Mouse (Mus musculus) limb, embryonic 10.5 days (tissue): ENCODE measurements around the gene Dnajb3. TPM values are rescaled to one million over a fixed set of nuclear protein-coding genes. Genes with fewer than 3 reads are reported as not detected.
"Not testable (repeated sequence)": the region's sequence is repeated elsewhere in the genome, so short reads cannot be mapped to it uniquely, and the experiment has no call there.

Source experiments
- DNase-seq: peaks from one replicate; pipeline ENCODE4 v3.0.0-alpha.2; 2017; ENCODE audit warnings: low spot score
- H3K27ac ChIP-seq: fragments of 300-500 bp; sonication (generic); 2 replicates; pipeline ENCODE4 v1.5.1; 2016; ENCODE audit warnings: mild to moderate bottlenecking
- H3K27me3 ChIP-seq: fragments of 300-500 bp; sonication (generic); 2 replicates; pipeline ENCODE4 v1.6.1; 2016; ENCODE audit warnings: low read depth, mild to moderate bottlenecking; ENCODE audit not compliant: poor library complexity, severe bottlenecking
- H3K36me3 ChIP-seq: fragments of 300-500 bp; sonication (generic); 2 replicates; pipeline ENCODE4 v1.6.1; 2016; ENCODE audit warnings: mild to moderate bottlenecking, moderate library complexity
- H3K4me1 ChIP-seq: fragments of 300-500 bp; sonication (generic); 2 replicates; pipeline ENCODE4 v1.6.1; 2016
- H3K4me3 ChIP-seq: fragments of 300-500 bp; sonication (generic); 2 replicates; pipeline ENCODE4 v1.5.1; 2016; ENCODE audit warnings: mild to moderate bottlenecking, moderate library complexity
- H3K9me3 ChIP-seq: fragments of 300-500 bp; sonication (generic); replicated peaks from 2 replicates; pipeline ENCODE4 v1.6.1; 2016; ENCODE audit warnings: mild to moderate bottlenecking
- WGBS: fragments of 180-500 bp; shearing (Covaris S2); methylation state at CpG from one replicate; pipeline ENCODE4 v1.1.7; 2016; 5-methylcytosine and 5-hydroxymethylcytosine counted together
- polyA plus RNA-seq: library from polyadenylated mRNA; unstranded; fragments of >200 nt; fragmentation: Nextera tagmentation; extraction: Ambion mirVana; gene quantifications from 2 replicates; pipeline ENCODE4 v1.2.1, GENCODE M21; 2016

The Dnajb3 gene
- polyA plus RNA-seq, 1 experiment from 2014 or later, result 10.4 TPM

- Histone ChIP-seq H3K27ac (no peak overlapping the region), H3K27me3 (no peaks in the 10 kb centered on the region), H3K9me3 (no peaks in the 10 kb centered on the region; the same call in 1 of the 2 replicates), H3K4me1 (peaks cover under 1% of the 10 kb centered on the region; the same call in 1 of the 2 replicates), H3K36me3 (no peaks in the 10 kb centered on the region), H3K4me3 (no peak overlapping the region)
- 76% methylated on average over 2 of the region's 2 CpGs for WGBS
- no peak for DNase-seq
These were observed 5.6 kb downstream of the Dnajb3 start for GRCm38 (mm10) chr1:88199996-88200395.

DNA sequence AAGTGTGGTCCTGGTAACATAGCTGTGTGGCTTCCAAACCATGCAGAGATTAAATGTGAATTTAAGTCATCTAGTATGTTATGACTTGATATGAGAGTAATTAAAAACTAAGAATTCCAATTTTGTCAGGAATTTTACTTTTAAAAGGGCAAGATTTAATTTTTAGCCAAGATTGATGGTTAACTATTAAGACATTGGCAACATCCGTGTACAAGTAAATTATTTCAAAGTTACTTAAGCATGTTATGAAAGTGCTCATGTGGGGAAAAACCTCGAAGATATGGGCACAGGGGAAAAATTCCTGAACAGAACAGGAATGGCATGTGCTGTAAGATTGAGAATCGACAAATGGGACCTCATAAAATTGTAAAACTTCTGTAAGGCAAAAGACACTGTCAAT is 8.1 kb downstream of the Dnajb3 start:
- WGBS, result 81% methylated on average over 3 of the region's 3 CpGs
- Histone ChIP-seq H3K27me3 (no peaks in the 10 kb centered on the region), H3K4me1 (no peaks in the 10 kb centered on the region), H3K27ac (no peak overlapping the region), H3K9me3 (no peaks in the 10 kb centered on the region), H3K36me3 (no peaks in the 10 kb centered on the region), H3K4me3 (no peak overlapping the region)
- DNase-seq, result no peak

DNA sequence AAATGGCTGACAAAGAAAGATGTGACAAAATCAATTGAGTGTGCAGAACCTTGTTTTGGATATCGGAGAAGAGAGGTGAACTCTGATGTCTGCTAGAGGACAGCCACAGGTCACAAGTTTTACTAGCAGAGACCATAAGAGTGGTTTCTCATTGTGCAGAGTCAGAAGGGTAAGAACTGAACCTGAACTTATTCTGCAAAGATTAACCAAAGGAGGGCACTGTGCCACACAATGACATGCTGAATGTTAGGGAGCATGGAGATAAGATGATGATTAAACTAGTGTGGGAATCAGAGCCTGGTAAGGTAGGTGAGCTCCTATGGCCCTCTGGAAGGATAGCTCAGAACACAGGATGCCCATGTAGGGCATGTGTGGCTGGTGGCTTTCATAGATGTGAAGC is 9.9 kb downstream of the Dnajb3 start:
- 90% methylated on average over 1 of the region's 1 CpGs for WGBS
- H3K4me3 ChIP-seq, result no peak overlapping the region
- no peaks in the 10 kb centered on the region for H3K27me3 ChIP-seq
- H3K9me3 ChIP-seq, result no peaks in the 10 kb centered on the region
- H3K4me1 ChIP-seq, result no peaks in the 10 kb centered on the region
- no peak for DNase-seq
- H3K27ac ChIP-seq, result no peak overlapping the region
- H3K36me3 ChIP-seq, result no peaks in the 10 kb centered on the region

DNA sequence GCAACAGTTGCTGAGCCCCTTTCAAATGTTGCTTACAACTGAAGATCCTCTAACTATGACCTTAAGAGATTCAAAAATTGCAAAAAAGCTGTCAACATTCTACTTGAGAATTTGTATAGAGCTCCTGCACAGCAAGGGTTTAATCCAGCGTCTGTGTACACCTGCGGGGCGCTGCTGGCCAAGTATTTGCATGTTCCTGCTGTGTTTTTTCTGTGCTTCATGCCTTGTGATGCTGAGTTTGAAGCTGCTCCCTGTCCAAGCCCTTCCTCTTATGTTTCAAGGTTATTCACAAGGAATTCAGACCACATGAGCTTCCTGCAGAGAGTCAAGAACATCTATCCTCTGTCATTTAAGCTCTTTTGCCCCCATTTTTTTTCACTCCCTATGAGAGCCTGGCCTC is 13.4 kb downstream of the Dnajb3 start:
- no peak overlapping the region for H3K4me3 ChIP-seq
- DNase-seq, result no peak
- WGBS, result 68% methylated on average over 3 of the region's 3 CpGs
- H3K9me3 ChIP-seq, result no peaks in the 10 kb centered on the region
- no peaks in the 10 kb centered on the region for H3K36me3 ChIP-seq
- H3K27ac ChIP-seq, result no peak overlapping the region
- H3K4me1 ChIP-seq, result no peaks in the 10 kb centered on the region
- no peaks in the 10 kb centered on the region for H3K27me3 ChIP-seq

GRCm38 (mm10) chr1:88186325-88186935 is 19.2 kb downstream of the Dnajb3 start:
- no peak for DNase-seq
- WGBS, result 89% methylated on average over 5 of the region's 5 CpGs
- Histone ChIP-seq H3K27me3 (no peaks in the 10 kb centered on the region), H3K36me3 (no peaks in the 10 kb centered on the region), H3K4me1 (no peaks in the 10 kb centered on the region), H3K4me3 (no peak overlapping the region), H3K27ac (no peak overlapping the region), H3K9me3 (no peaks in the 10 kb centered on the region)

- Histone ChIP-seq H3K27me3 (no peaks in the 10 kb centered on the region), H3K9me3 (peaks cover 9% of the 10 kb centered on the region), H3K27ac (no peak overlapping the region), H3K4me3 (no peak overlapping the region), H3K4me1 (no peaks in the 10 kb centered on the region), H3K36me3 (no peaks in the 10 kb centered on the region)
- no peak for DNase-seq
- WGBS, result 89% methylated on average over 1 of the region's 1 CpGs
These were observed 25.9 kb downstream of the Dnajb3 start for GRCm38 (mm10) chr1:88179657-88180056.

DNA sequence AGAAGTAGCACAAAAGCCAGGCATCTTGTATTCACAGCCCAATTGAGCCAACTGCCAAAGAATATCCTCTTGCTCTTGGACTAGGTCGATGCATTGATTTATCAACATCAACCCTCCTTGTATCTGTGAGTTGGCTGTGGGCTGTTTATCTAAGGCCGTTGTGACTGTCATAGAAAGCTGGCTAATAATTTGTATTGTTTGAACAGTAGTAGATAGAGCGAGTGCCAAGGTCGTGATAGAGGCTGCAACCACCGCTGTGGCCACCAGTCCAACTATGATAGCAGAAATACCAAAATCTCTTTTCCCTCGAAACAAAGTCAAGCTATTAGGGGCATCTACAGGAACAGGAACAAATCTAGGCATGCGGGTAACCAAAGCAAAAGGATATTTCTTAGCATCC is 33.4 kb downstream of the Dnajb3 start:
- DNase-seq, result not testable (repeated sequence)

DNA sequence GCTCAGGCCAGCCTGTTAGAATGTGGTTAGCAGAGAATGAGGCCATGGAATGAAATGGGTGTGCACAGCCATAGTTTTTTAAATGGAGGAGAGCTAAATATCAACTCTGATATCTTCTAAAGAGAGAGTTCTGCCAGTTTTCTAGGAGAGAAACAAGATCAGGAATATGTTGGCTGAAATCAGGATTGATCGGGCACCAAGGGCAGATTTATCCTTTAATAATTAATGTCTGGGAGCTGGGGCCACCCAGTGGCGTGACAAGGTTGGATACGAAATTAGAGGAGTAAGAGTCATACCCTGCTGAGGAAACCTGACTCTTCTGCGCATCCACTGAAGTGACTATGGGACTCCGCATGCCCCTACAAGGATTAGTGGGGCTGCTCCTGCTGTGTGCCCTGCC is 39.9 kb downstream of the Dnajb3 start, which contains the start of gene Ugt1a5:
Ugt1a5 (plus strand) TSS at position 302 of the 400 bp plus-strand sequence.
- Histone ChIP-seq H3K4me1 (no peaks in the 10 kb centered on the region), H3K27ac (no peak within 1 kb of the TSS), H3K4me3 (no peak within 1 kb of the TSS), H3K27me3 (no peaks in the 10 kb centered on the region), H3K36me3 (no peaks in the 10 kb centered on the region), H3K9me3 (no peaks in the 10 kb centered on the region)
- DNase-seq, result no peak
- 82% methylated on average over 5 of the region's 5 CpGs for WGBS

More for the DNA sequence above, 33.4 kb downstream of the Dnajb3 start:
- H3K27me3 ChIP-seq, H3K36me3 ChIP-seq, H3K9me3 ChIP-seq, H3K27ac ChIP-seq, H3K4me1 ChIP-seq, H3K4me3 ChIP-seq: not testable (repeated sequence)
- 75% methylated on average over 7 of the region's 7 CpGs for WGBS

GRCm38 (mm10) chr1:88158430-88158829 is 47.2 kb downstream of the Dnajb3 start:
- no peaks in the 10 kb centered on the region for H3K27me3 ChIP-seq
- DNase-seq, result no peak
- no peaks in the 10 kb centered on the region for H3K9me3 ChIP-seq
- H3K4me1 ChIP-seq, result no peaks in the 10 kb centered on the region
- no peak overlapping the region for H3K4me3 ChIP-seq
- H3K36me3 ChIP-seq, result no peaks in the 10 kb centered on the region
- no peak overlapping the region for H3K27ac ChIP-seq
- WGBS, result 88% methylated on average over 2 of the region's 2 CpGs

Other genes starting within 250 kb of the Dnajb3 start
- 35.3 and 41.8 TPM in 2 replicates for gene Usp40, start 197.2 kb downstream of the Dnajb3 start, polyA plus RNA-seq
- gene Ugt1a10, start 150.4 kb downstream of the Dnajb3 start, polyA plus RNA-seq, result not detected in 2 replicates
- not detected in 2 replicates for gene Ugt1a9, start 135.0 kb downstream of the Dnajb3 start, polyA plus RNA-seq
- not detected in 2 replicates for gene Ugt1a8, start 118.0 kb downstream of the Dnajb3 start, polyA plus RNA-seq
- 0.30 and 0.61 TPM in 2 replicates for gene Ugt1a7c, start 110.7 kb downstream of the Dnajb3 start, polyA plus RNA-seq
- not detected in 2 replicates for gene Ugt1a6b, start 102.5 kb downstream of the Dnajb3 start, polyA plus RNA-seq
- gene Ugt1a6a, start 71.0 kb downstream of the Dnajb3 start, polyA plus RNA-seq, result 0.11 and 0.16 TPM in 2 replicates
- gene Ugt1a5, start 39.8 kb downstream of the Dnajb3 start, polyA plus RNA-seq, result not detected in 2 replicates
- gene Ugt1a2, start 5.2 kb downstream of the Dnajb3 start, polyA plus RNA-seq, result not detected in 2 replicates
- 0.13 TPM in 1 of 2 replicates, not detected in the other for gene Ugt1a1, start 6.2 kb upstream of the Dnajb3 start, polyA plus RNA-seq
- gene Mroh2a, start 21.2 kb upstream of the Dnajb3 start, polyA plus RNA-seq, result 1.2 and 1.3 TPM in 2 replicates
- gene Hjurp, start 71.9 kb upstream of the Dnajb3 start, polyA plus RNA-seq, result 206 and 245 TPM in 2 replicates
- gene Trpm8, start 71.9 kb upstream of the Dnajb3 start, polyA plus RNA-seq, result not detected in 2 replicates
- gene Spp2, start 201.2 kb upstream of the Dnajb3 start, polyA plus RNA-seq, result not detected in 2 replicates